Mouse (Mus musculus): ENCODE measurements at regions not wholly inside any gene's neighbourhood (a gene's known extent, or its start where the extent isn't known, plus 50 kb on each side); places are given as distances from the start of the nearest gene placed in this dataset.

DNA sequence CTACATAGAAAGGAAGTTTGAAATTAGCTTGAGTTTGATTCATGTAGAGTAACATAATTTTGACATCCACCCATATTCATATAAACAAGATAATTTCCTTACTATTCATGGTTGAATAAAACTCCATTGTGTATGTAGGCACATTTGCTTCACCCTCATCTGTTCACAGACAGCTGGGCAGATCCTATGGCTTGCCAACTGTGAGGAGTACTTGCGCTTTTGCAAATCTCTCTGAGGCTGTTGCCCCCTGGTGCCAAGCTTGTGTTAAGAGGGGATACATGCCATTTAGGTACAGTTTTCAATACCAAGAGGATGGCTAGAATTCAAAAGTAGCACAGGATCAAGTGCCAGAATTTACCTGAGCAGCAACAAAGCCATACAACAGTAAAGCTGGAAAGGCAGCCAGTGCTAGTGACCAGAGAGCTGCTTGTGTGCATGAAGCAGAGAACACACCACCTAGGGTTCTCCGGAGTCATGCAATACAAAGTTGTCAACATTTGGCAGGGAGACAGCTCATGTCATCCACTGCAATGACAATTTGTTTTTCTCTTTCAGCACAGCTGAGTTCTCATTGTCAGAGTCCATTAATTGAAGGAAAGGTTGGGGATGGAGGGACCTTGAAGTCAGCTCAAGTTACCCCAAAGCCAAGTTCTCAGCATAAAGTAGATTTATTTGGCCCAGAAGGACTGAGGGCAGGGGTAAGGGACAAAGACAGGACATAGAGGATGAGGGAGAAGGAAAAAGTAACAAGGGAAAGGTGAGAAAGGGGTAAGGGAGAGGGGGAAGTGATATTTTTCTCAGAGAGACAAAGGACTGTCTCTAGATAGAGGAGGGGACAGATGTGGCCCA, 321.6 kb upstream of the Cwc22 start:
- TF ChIP-seq POLR2A (IDR thresholded peaks at IDR 0.05; ENCODE audit: borderline replicate concordance, insufficient read depth, low read length) (no peak), CTCF (IDR thresholded peaks at IDR 0.05; ENCODE audit: borderline replicate concordance, insufficient read depth, low read depth, low read length) (no peak)
